Mouse (Mus musculus) T-helper 2 cell (primary cell): ENCODE data around the gene Btd.
"Not testable (repeated sequence)": the region's sequence is repeated elsewhere in the genome, so short reads cannot be mapped to it uniquely, and the experiment has no call there.

ENCODE experiments used
- in situ Hi-C: fragments of 300-600 bp; cut with MboI, MseI; formaldehyde crosslinking; loops from one replicate; pipeline ENCODE4 v1.15.1; 2025; ENCODE audit warnings: high pct_unique_total_duplicates

The Btd gene

GRCm38 (mm10) chr14:31640890-31641505 lies at the start of gene Btd, which contains the start of gene Hacl1:
TSS of gene Btd (plus strand) at chr14:31641028.
TSS of gene Hacl1 (minus strand) at chr14:31641286.
- in situ Hi-C loops: no loop called here

- in situ Hi-C loops: no loop called here
Observed at GRCm38 (mm10) chr14:31591243-31591642, 49.6 kb upstream of the Btd start, which contains the start of gene Colq. TSS of gene Colq (minus strand) at chr14:31591343.

DNA sequence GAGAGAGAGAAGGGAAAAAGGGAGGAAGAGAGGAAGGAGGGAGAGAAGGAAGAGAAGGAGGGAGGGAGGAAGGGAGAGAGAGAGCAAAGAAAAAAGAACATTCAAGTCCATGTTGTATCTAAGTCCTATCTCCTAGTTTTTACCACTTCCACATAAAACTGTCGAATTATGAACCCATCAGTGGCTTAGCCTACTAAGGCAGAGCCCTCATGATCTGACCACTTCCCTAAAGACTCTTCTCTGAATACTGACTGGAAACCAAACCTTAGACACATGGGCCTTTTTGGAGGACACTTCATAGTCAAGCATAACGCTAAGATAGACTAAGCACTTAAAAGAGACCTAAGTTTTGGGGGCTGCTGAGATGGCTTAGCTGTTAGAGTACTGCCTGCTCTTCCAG lies 47.8 kb upstream of the Btd start:
- in situ Hi-C loops: no loop called here

GRCm38 (mm10) chr14:31594693-31595092 lies 46.1 kb upstream of the Btd start:
- in situ Hi-C loops: loop anchor here (5.0 kb wide), 1 partner anchor 97 kb away; the partner anchor contains the start of gene Mettl6

DNA sequence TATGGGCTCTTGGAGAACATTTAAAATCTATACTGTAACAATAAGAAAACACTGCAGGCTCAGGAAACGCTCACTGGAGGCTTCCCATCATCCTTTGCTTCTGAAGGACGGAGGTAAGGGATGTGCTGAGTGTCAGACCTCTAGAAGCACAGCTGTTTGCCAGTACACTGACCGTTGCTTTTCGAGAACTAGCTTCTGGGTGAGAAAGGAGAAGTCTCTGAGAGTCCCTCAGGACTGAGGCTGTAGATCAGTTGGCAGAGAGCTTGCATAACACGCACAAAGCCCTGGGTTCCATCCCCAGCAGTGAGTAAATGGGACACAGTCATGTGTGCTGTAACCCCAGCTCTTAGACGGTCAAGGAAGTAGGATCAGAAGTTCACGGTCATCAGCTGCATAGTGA lies 44.4 kb upstream of the Btd start:
- in situ Hi-C loops: loop anchor here (5.0 kb wide), 1 partner anchor 99 kb away; the partner anchor contains the start of gene Mettl6

DNA sequence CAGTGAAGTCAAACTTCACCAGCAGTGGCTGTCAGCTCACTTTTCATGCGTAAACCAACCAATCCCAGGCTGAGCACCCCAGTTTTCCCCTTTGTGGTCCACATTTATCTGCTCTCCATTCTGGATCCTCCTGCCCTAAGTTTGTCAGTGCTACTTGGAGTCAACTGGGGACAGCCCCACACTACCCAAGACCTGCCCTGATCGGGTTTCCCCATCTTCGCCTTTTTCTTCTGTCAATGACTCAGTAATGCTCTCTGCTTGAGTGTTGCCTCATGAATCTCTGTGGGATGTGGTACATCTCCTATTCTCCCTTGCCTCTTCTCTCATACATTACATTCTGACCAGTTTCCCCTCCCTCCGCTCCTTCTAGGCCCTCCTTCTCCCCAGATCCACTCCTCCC lies 43.4 kb upstream of the Btd start:
- in situ Hi-C loops: loop anchor here (5.0 kb wide), 1 partner anchor 100 kb away; the partner anchor contains the start of gene Mettl6

DNA sequence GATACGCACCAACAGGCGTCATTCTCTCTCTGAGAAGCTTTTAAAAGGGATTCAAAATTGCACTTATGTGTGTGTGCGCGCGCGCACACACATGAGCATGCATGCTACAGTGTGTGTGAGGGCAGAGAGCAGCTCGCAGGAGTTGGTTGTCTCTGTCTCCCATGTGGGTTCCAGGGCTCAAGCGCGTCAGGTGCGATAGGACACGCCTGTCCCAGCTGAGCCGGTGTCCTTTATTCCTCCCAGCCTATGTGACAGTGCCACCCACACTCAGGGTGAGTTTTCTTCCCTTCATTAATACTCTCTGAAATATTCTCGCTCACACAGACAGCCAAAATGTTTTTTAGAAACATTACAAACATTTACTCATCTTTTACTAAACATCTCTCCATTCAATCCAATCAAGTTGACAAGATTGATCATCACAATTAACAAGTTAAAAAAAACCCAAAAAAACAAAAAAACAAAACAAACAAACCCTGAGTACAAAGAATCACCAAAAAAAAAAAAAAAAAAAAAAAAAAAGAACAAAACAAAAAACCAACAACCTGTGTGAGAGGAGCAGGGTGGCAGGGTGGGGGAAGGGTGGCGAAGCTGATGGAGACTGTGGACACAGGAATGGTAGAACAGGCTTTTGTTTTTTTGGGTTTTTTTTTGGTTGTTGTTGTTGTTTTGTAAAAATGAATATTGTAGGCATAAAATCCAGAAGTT lies 38.8 kb upstream of the Btd start:
- in situ Hi-C loops: no loop called here

DNA sequence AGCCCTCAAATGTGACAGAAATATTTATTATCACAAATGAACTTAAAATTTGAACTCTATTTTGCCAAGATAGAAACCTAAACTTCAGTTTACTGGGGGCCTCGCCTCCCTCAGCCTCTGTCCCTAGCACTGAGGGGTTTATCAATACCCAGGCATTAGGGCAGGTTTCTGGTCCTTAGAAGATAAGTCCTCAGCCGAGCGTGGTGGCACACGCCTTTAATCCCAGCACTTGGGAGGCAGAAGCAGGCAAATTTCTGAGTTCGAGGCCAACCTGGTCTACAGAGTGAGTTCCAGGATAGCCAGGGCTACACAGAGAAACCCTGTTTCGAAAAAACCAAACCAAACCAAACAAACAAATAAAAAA lies 38.2 kb upstream of the Btd start:
- in situ Hi-C loops: not testable (repeated sequence)

- in situ Hi-C loops: no loop called here
Observed at GRCm38 (mm10) chr14:31604916-31605315, 35.9 kb upstream of the Btd start.

DNA sequence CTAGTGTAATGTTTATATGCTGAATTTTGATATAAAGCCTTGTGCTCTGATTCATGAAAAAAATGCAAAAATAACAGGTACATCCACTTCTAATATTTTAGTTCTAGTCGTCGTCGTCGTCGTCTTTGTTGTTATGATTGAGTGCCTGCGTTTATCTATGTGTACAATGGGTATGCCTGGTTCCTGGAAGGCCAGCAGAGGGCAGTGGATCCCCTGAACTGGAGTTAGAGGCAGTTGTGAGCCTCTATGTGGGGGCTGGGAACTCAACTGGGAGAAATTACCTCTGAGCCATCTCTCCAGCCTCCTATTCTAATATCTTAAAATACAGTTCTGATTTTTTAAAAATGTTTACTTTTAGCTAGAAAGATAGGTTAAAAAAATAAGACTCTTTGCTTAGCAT lies 35.3 kb upstream of the Btd start:
- in situ Hi-C loops: no loop called here

GRCm38 (mm10) chr14:31611986-31612385 lies 28.8 kb upstream of the Btd start:
- in situ Hi-C loops: loop anchor here (10.0 kb wide), 2 partner anchors 827 to 1093 kb away; no protein-coding TSS in a partner anchor

GRCm38 (mm10) chr14:31613671-31614070 lies 27.2 kb upstream of the Btd start:
- in situ Hi-C loops: loop anchor here (10.0 kb wide), 2 partner anchors 829 to 1091 kb away; no protein-coding TSS in a partner anchor

- in situ Hi-C loops: loop anchor here (10.0 kb wide), 2 partner anchors 832 to 1088 kb away; no protein-coding TSS in a partner anchor
Observed at GRCm38 (mm10) chr14:31617204-31617603, 23.6 kb upstream of the Btd start.

- in situ Hi-C loops: loop anchor here (10.0 kb wide), 2 partner anchors 833 to 1087 kb away; no protein-coding TSS in a partner anchor
Observed at GRCm38 (mm10) chr14:31617997-31618396, 22.8 kb upstream of the Btd start.

DNA sequence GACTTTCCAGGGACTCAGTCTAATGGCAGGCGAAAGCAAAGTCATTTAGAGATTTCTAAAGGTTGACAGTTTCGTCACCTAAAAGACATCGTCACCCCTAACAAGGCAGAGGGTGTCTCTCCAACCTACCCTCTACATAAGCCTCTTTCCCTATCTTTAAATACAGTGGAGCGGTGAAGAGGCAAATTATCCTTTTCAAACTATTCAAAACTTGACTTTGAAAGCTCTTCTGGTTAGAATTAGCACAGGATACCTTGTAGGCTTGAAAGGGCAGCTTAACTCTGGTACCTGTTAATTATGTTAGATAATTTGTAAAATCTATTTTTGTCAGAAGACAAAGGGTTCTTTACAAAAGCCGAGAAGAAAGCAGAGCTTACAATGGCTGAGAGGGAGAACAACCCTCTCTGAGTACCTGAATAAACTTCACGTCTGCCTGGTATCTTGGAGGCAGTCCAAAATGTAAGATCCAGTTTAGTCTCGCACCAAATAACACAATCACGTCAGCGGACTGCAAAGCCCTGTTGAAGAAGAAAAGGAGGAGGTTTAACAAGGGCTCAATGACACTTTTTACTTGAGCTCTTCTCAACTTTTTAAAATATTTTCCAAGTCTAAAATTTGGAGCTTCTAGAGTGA lies 20.1 kb upstream of the Btd start:
- in situ Hi-C loops: no loop called here

GRCm38 (mm10) chr14:31622748-31623147 lies 18.1 kb upstream of the Btd start:
- in situ Hi-C loops: no loop called here

- in situ Hi-C loops: no loop called here
Observed at GRCm38 (mm10) chr14:31630677-31631076, 10.2 kb upstream of the Btd start.

- in situ Hi-C loops: no loop called here
Observed at GRCm38 (mm10) chr14:31640346-31640889, 410 bp upstream of the Btd start, which contains the start of gene Gm49387. TSS of gene Gm49387 (minus strand) at chr14:31640878.

- in situ Hi-C loops: no loop called here
Observed at GRCm38 (mm10) chr14:31641506-31642155, 803 bp downstream of the Btd start.

DNA sequence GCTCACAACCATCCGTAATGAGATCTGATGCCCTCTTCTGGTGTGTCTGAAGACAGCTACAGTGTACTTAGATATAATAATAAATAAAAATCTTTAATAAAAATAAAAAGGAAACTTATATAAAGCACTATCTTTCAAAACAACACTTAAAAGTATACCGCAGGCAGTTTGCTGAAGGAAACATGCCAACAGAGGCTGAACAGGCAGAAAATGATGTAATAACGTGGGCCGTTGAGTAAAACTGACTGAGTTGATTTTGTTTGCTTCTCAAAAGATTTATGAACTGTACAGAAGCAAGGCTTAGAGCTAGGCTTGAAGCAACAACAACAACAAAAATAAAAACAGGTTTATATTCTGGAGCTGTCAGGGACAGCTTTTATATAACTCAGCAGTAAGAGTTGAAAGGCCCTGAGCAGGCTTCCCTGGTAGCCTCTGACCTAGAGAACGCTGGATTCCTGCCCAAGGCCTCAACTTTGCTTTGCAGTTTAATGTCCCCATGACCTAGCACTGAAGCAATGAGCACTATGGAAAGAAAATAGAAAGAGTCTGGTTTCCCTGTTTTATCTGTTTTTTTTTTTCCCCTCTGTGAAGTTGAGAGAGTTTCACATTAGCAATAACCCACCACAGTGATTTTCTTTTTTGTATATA lies 3.5 kb downstream of the Btd start:
- in situ Hi-C loops: no loop called here
